Mouse (Mus musculus): ENCODE results near the gene Olfr1026. TPM values are rescaled to one million over a fixed set of nuclear protein-coding genes. Genes with fewer than 3 reads are reported as not detected.

Gene Olfr1026
- not detected for total RNA-seq (2023)

DNA sequence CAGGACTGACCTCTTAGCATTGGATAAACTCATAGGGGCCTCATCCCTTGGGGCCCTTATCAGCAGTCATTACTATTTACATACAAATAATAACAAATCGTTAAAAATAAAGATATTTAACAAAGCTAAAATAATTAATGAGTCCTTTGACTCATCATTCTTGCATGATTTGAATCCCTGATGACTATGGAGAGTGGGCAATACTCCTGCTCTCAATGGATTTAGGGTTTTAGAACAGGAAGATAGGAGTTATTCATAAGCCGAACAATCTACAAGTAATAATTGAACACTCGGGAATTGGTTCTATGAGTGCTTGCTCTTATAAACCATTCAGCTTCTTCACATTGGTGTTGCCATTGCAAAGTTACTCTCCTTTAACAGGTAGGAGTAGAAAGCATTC is at the start of gene Olfr1026:
TSS of gene Olfr1026 (plus strand) at position 301 of the 400 bp plus-strand sequence.

DNA sequence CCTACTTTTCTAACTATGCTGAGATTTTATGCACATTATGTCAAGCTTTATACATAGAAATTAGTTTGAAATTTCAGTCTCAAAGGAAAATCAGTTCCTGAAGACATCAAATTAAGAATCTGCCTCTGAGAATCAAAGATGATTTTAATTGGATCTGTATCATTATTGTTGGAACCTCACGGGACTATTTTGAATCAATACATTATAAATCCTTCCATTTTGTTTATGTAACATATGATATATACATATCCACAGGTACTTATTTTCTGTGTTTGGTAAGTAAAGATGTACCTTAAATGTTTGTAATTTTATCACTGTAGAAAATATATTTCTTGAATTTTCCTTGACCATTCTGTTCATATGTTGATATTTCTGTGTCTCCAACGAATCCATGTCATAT is 36.0 kb upstream of the Olfr1026 start, which contains the start of gene Olfr1023:
TSS of gene Olfr1023 (plus strand) at position 301 of the 400 bp plus-strand sequence.

DNA sequence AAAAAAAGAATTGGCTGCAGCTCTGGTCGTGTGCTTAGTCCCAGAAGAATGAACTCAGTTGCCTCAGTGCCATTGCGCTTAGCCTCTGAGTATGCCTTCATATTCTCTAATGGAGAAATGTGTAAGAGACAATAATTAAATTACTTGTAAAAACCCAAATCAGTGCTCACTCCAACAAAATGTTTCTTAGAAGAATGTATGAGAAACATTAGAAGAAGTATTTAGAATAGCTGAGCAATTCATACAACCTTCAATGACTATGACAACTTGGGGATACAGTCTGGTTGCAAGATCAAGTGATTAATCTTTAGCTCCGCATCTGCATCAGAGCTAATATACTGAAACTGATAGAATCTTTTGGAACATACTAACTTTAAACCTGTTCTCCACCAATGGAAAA is 16.4 kb upstream of the Olfr1026 start, which contains the start of gene Olfr1024:
TSS of gene Olfr1024 (minus strand) at position 101 of the 400 bp plus-strand sequence.

DNA sequence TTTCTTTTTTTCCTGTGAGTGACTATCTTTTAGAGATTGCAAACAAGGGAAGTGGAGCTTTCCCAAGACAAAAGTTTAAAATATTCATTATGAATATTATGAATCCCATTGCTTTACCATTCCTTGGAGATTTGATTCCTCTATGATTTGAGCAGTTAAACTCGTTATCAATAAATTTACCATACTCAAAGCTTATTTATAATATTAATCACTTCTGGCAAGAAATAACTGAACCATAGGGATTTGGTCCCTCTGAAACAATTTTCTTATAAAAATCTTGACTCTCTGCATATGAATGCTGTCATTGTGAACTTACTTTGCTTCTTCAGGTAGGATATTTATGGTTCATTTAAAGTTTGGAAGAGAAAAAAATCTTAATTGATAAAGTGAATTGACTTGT is 6.5 kb upstream of the Olfr1026 start, which contains the start of gene Olfr1025-ps1:
TSS of gene Olfr1025-ps1 (plus strand) at position 301 of the 400 bp plus-strand sequence.

DNA sequence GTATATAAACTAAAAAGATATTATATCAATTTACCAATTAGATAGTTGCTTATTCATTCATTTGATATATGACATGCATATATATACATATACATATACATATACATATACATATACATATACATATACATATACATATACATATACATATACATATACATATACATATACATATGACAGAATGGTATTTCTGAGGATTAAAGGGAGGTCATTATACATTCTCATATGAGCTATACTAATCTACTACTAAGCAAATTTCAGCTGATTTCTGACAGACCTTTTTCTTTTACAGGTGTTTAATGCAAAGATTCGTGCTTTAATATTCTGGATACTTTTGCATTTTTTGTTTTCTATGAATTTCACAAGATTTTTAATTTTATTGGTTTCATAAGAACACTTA is 28.8 kb downstream of the Olfr1026 start, which contains the start of gene Olfr1028:
TSS of gene Olfr1028 (plus strand) at position 301 of the 400 bp plus-strand sequence.

DNA sequence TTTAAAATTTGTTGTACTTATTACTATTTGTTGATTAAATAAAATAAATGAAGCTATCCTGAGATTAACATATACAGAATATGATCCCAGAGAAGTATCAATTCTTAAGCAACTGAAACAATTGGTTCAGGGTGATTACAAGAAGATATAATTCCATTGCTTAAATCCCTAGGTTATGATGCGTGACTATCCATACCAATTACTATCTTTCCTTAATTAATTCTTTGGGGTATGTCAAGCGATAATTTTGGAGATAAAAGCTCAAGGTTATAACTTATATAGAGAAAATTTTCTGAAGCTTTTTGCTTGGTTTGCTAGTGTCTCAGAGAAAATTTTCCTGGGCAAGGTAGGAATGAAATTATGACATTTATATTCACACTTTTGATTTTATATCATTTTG is 52.2 kb downstream of the Olfr1026 start, which contains the start of gene Olfr1029:
TSS of gene Olfr1029 (plus strand) at position 301 of the 400 bp plus-strand sequence.

Other genes starting within 250 kb of the Olfr1026 start
- not detected for gene Olfr1006, start 242.8 kb upstream of the Olfr1026 start, total RNA-seq (2023)
- gene Olfr1008, start 232.1 kb upstream of the Olfr1026 start, total RNA-seq (2023), result not detected
- not detected for gene Olfr1009, start 206.1 kb upstream of the Olfr1026 start, total RNA-seq (2023)
- gene Olfr1012, start 158.8 kb upstream of the Olfr1026 start, total RNA-seq (2023), result not detected
- gene Olfr1013, start 154.5 kb upstream of the Olfr1026 start, total RNA-seq (2023), result not detected
- not detected for gene Olfr1014, start 148.8 kb upstream of the Olfr1026 start, total RNA-seq (2023)
- not detected for gene Olfr1015, start 139.5 kb upstream of the Olfr1026 start, total RNA-seq (2023)
- gene Olfr1016, start 119.0 kb upstream of the Olfr1026 start, total RNA-seq (2023), result not detected
- gene Olfr1018, start 103.1 kb upstream of the Olfr1026 start, total RNA-seq (2023), result not detected
- gene Olfr1019, start 76.1 kb upstream of the Olfr1026 start, total RNA-seq (2023), result not detected
- not detected for gene Olfr1020, start 74.5 kb upstream of the Olfr1026 start, total RNA-seq (2023)
- not detected for gene Olfr1022, start 53.0 kb upstream of the Olfr1026 start, total RNA-seq (2023)
- not detected for gene Olfr1023, start 35.9 kb upstream of the Olfr1026 start, total RNA-seq (2023)
- not detected for gene Olfr1024, start 16.5 kb upstream of the Olfr1026 start, total RNA-seq (2023)
- gene Olfr1025-ps1, start 6.4 kb upstream of the Olfr1026 start, total RNA-seq (2023), result not detected
- gene Olfr1028, start 28.9 kb downstream of the Olfr1026 start, total RNA-seq (2023), result not detected
- not detected for gene Olfr1029, start 52.3 kb downstream of the Olfr1026 start, total RNA-seq (2023)
- not detected for gene Olfr1030, start 57.7 kb downstream of the Olfr1026 start, total RNA-seq (2023)
- gene Olfr1031, start 68.7 kb downstream of the Olfr1026 start, total RNA-seq (2023), result not detected
- not detected for gene Olfr1032, start 84.0 kb downstream of the Olfr1026 start, total RNA-seq (2023)
- not detected for gene Olfr1033, start 99.1 kb downstream of the Olfr1026 start, total RNA-seq (2023)
- gene Olfr1034, start 124.3 kb downstream of the Olfr1026 start, total RNA-seq (2023), result not detected
- not detected for gene Olfr1036, start 152.4 kb downstream of the Olfr1026 start, total RNA-seq (2023)
- not detected for gene Olfr1037, start 165.8 kb downstream of the Olfr1026 start, total RNA-seq (2023)
- gene Olfr1039, start 214.4 kb downstream of the Olfr1026 start, total RNA-seq (2023), result not detected
- gene Olfr1040, start 225.2 kb downstream of the Olfr1026 start, total RNA-seq (2023), result not detected
- gene Olfr1042, start 240.3 kb downstream of the Olfr1026 start, total RNA-seq (2023), result not detected
- gene Olfr1043, start 246.0 kb downstream of the Olfr1026 start, total RNA-seq (2023), result not detected